Mouse (Mus musculus): ENCODE measurements around the gene Plekha6. TPM values are rescaled to one million over a fixed set of nuclear protein-coding genes. Genes with fewer than 3 reads are reported as not detected.

The Plekha6 gene
- polyA plus RNA-seq, 1 experiment, result 97.1 TPM

DNA sequence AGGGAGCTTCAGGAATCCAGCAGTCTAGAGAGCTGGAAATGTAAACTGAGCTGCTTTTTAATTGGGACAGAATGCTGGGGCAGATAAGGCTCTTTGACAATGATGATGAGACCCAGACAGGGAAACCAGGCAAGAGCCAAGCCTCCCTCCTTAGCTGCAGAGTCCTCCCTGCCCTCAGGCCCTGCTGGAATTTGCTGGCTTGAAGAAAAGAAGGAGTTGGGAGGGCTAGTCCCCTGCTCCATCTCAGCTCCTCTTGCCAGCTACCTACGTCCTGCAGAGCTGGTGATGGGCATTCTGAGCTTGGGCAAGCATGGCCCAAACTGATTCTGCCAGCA is 89.5 kb downstream of the Plekha6 start:
- TF ChIP-seq CTCF (IDR thresholded peaks at IDR 0.05; ENCODE audit: control insufficient read depth, insufficient read depth, insufficient replicate concordance, low read depth, low read length) (no peak), POLR2A (IDR thresholded peaks at IDR 0.05; ENCODE audit: control insufficient read depth, low read depth, low read length) (no peak)
- peaks cover 2% of the 10 kb centered on the region; the same call in 1 of the 2 replicates for H3K4me1 ChIP-seq (ENCODE audit: control insufficient read depth, insufficient read depth, low read length)
- no peak overlapping the region for H3K27ac ChIP-seq (ENCODE audit: control insufficient read depth, insufficient read depth, low read depth, low read length)
- no peaks in the 10 kb centered on the region for H3K27me3 ChIP-seq (ENCODE audit: control insufficient read depth, insufficient read depth, low read length)
- H3K36me3 ChIP-seq (ENCODE audit: control insufficient read depth, insufficient read depth, low read length), result no peaks in the 10 kb centered on the region
- H3K4me3 ChIP-seq (ENCODE audit: control insufficient read depth, low read depth, low read length), result no peak overlapping the region

DNA sequence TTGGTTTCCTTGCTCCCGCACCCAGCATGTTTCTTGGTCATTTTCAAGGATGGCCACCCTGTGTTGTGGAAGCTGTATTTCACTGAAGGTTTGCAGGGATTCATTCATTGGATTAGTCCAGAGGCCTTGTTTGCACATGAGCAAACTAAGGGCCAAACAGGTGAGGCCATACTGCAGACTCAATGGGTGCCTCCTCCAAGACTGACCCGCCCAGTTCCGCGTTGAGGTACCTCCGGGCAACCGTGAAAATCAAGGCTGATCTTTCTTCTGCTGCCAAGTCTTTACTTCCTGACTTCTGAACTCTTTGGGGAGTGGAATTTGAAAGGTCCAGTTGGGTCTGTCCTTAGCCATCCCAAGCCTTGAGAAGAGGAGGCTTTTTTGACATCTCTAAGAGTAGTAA is 90.2 kb downstream of the Plekha6 start:
- no peak overlapping the region; the same call in 1 of the 2 replicates for H3K27ac ChIP-seq (ENCODE audit: control insufficient read depth, insufficient read depth, low read depth, low read length)
- peak overlapping the region; percentile 39 for H3K4me3 ChIP-seq (ENCODE audit: control insufficient read depth, low read depth, low read length)
- TF ChIP-seq POLR2A (IDR thresholded peaks at IDR 0.05; ENCODE audit: control insufficient read depth, low read depth, low read length), result no peak
- TF ChIP-seq CTCF (IDR thresholded peaks at IDR 0.05; ENCODE audit: control insufficient read depth, insufficient read depth, insufficient replicate concordance, low read depth, low read length), result no peak
- peaks cover 2% of the 10 kb centered on the region; the same call in 1 of the 2 replicates for H3K4me1 ChIP-seq (ENCODE audit: control insufficient read depth, insufficient read depth, low read length)
- no peaks in the 10 kb centered on the region for H3K36me3 ChIP-seq (ENCODE audit: control insufficient read depth, insufficient read depth, low read length)
- no peaks in the 10 kb centered on the region for H3K27me3 ChIP-seq (ENCODE audit: control insufficient read depth, insufficient read depth, low read length)

DNA sequence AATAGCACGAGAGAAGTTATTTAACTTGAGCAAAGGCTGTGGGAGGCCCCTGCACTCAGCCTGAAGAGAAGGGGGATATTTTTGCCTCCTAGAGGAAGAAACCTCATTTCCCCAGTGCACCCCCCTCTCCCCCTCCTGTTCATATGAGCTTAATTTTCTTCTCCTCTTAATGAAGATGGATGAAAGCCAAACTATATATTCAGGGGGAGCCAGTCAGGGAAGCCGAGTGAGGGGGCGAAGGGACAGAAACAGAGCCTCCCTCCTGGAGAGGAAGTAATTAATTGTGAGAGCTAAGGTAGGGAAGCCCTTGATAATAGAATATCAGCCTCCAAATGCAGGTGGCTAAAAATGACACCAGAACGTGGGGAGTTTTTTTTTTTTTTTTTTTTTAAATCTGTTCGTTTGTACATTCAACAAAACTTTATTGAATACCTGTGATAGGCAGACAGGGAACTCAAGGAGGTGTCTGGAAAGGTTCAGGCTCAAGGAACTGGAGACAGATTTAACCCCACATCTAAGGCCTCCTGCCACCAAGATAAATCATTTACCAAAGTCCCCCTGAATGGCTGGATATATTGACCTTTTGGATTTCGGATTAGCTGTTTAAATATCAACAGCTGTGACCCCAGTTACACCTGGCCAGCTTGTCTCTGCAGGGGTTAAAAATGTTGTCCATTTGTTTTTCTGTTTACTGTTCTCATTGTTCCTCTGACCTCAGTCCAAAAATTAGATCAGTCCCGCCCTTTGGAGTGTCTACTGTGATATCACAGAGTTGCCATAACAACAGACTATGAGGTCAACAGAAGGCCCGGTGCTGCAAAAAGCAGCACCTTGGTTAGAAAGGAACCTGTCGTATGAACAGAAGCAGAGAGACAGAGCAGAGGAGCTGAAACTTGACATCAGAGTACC is 91.1 kb downstream of the Plekha6 start:
- Histone ChIP-seq H3K4me1 (ENCODE audit: control insufficient read depth, insufficient read depth, low read length) (peaks cover 2% of the 10 kb centered on the region; the same call in 1 of the 2 replicates), H3K27ac (ENCODE audit: control insufficient read depth, insufficient read depth, low read depth, low read length) (0 out of 2 replicates have a peak overlapping the region, but pooled peaks have one; percentile 39), H3K4me3 (ENCODE audit: control insufficient read depth, low read depth, low read length) (peak overlapping the region; percentile 88), H3K36me3 (ENCODE audit: control insufficient read depth, insufficient read depth, low read length) (no peaks in the 10 kb centered on the region), H3K27me3 (ENCODE audit: control insufficient read depth, insufficient read depth, low read length) (no peaks in the 10 kb centered on the region)
- no peak for TF ChIP-seq CTCF (IDR thresholded peaks at IDR 0.05; ENCODE audit: control insufficient read depth, insufficient read depth, insufficient replicate concordance, low read depth, low read length)
- TF ChIP-seq POLR2A (IDR thresholded peaks at IDR 0.05; ENCODE audit: control insufficient read depth, low read depth, low read length), result no peak

DNA sequence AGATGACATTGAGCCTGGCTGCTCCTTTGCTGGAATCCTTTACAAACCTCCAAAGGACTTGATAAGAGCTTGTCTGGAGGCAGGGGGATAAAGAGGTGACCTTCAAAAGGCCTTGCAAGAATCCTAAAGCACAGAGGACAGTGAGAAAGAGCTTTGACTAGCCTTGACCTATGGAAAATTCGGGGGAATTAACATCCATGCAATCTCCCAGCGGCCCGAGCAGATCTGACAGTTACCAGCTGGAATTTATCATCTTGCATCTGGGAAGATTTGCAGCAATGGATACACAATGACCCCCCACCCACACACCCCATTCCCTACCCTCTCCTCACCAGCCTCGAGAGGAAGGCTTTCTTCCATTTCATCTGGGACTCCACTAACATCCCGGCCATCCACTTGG is 91.8 kb downstream of the Plekha6 start:
- TF ChIP-seq CTCF (IDR thresholded peaks at IDR 0.05; ENCODE audit: control insufficient read depth, insufficient read depth, insufficient replicate concordance, low read depth, low read length) (no peak), POLR2A (IDR thresholded peaks at IDR 0.05; ENCODE audit: control insufficient read depth, low read depth, low read length) (no peak)
- Histone ChIP-seq H3K27me3 (ENCODE audit: control insufficient read depth, insufficient read depth, low read length) (no peaks in the 10 kb centered on the region), H3K27ac (ENCODE audit: control insufficient read depth, insufficient read depth, low read depth, low read length) (0 out of 2 replicates have a peak overlapping the region, but pooled peaks have one; percentile 39), H3K4me1 (ENCODE audit: control insufficient read depth, insufficient read depth, low read length) (peaks cover 2% of the 10 kb centered on the region; the same call in 1 of the 2 replicates), H3K4me3 (ENCODE audit: control insufficient read depth, low read depth, low read length) (peak overlapping the region; percentile 88), H3K36me3 (ENCODE audit: control insufficient read depth, insufficient read depth, low read length) (no peaks in the 10 kb centered on the region)

DNA sequence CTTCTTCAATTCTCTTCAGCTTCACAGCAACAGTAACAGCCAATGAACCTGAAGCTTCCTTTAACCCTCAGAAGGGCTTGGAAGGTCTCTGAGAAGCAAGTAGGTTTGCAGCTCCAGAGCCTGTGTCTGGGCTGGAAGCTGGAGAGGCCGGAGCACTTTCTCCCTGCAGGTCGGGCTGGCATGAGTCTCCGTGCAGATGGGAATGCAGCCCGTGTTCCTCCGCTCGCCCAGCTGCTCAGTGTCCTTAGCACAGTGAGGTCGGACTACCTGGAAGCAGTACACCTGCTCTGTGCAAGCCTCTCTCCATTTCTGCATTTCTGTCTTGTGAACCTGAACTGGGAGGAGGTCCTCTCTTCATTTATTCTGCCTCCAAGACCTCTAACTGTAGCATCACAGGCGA is 92.3 kb downstream of the Plekha6 start:
- no peaks in the 10 kb centered on the region for H3K27me3 ChIP-seq (ENCODE audit: control insufficient read depth, insufficient read depth, low read length)
- no peak for TF ChIP-seq POLR2A (IDR thresholded peaks at IDR 0.05; ENCODE audit: control insufficient read depth, low read depth, low read length)
- TF ChIP-seq CTCF (IDR thresholded peaks at IDR 0.05; ENCODE audit: control insufficient read depth, insufficient read depth, insufficient replicate concordance, low read depth, low read length), result no peak
- peak overlapping the region; percentile 88 for H3K4me3 ChIP-seq (ENCODE audit: control insufficient read depth, low read depth, low read length)
- peaks cover 2% of the 10 kb centered on the region; the same call in 1 of the 2 replicates for H3K4me1 ChIP-seq (ENCODE audit: control insufficient read depth, insufficient read depth, low read length)
- no peaks in the 10 kb centered on the region for H3K36me3 ChIP-seq (ENCODE audit: control insufficient read depth, insufficient read depth, low read length)
- H3K27ac ChIP-seq (ENCODE audit: control insufficient read depth, insufficient read depth, low read depth, low read length), result no peak overlapping the region

DNA sequence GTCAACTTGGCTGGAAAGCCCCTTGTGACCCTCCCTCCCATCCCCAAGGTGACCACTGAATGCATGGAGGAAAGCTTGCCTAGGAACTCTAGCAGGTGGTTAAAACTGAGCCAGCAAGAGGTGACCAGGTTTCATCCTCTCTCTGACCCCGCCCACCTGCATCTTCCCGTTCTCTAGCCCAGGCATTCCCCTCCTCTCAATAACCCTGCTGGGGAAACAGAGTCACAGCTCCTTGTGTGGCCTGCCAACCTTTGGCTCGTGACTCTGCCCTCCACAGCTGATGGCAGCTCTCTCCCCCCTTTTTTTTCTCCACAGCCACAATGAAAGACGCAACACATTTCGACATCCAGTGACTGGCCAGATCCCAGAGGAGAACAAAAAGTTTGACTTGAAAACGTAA is 94.7 kb downstream of the Plekha6 start:
- Histone ChIP-seq H3K4me1 (ENCODE audit: control insufficient read depth, insufficient read depth, low read length) (no peaks in the 10 kb centered on the region), H3K4me3 (ENCODE audit: control insufficient read depth, low read depth, low read length) (peak overlapping the region; percentile 88), H3K27ac (ENCODE audit: control insufficient read depth, insufficient read depth, low read depth, low read length) (no peak overlapping the region), H3K36me3 (ENCODE audit: control insufficient read depth, insufficient read depth, low read length) (no peaks in the 10 kb centered on the region), H3K27me3 (ENCODE audit: control insufficient read depth, insufficient read depth, low read length) (no peaks in the 10 kb centered on the region)
- no peak for TF ChIP-seq CTCF (IDR thresholded peaks at IDR 0.05; ENCODE audit: control insufficient read depth, insufficient read depth, insufficient replicate concordance, low read depth, low read length)
- TF ChIP-seq POLR2A (IDR thresholded peaks at IDR 0.05; ENCODE audit: control insufficient read depth, low read depth, low read length), result no peak

DNA sequence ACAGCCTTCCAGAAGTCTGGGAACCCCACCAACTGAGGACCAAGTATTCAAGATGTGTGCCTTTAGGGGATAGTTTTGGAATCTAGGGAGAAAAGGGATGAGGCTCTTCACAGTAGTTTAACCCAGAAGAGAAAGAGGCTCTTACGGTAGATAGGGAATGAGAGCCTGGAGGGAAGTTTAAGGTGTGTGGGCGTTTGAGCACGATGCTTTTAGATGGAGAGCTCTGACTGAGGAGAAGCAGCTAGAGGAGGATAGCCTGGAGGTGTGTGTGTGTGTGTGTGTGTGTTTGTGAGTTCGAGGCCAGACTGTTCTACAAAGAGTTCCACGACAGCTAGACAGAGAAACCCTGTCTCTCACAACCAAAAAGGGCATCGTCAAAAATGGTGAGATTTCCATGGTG is 98.6 kb downstream of the Plekha6 start:
- Histone ChIP-seq H3K27me3 (ENCODE audit: control insufficient read depth, insufficient read depth, low read length) (no peaks in the 10 kb centered on the region), H3K4me3 (ENCODE audit: control insufficient read depth, low read depth, low read length) (no peak overlapping the region), H3K36me3 (ENCODE audit: control insufficient read depth, insufficient read depth, low read length) (no peaks in the 10 kb centered on the region), H3K27ac (ENCODE audit: control insufficient read depth, insufficient read depth, low read depth, low read length) (no peak overlapping the region), H3K4me1 (ENCODE audit: control insufficient read depth, insufficient read depth, low read length) (no peaks in the 10 kb centered on the region; the same call in none of the 2 replicates)
- TF ChIP-seq CTCF (IDR thresholded peaks at IDR 0.05; ENCODE audit: control insufficient read depth, insufficient read depth, insufficient replicate concordance, low read depth, low read length) (no peak), POLR2A (IDR thresholded peaks at IDR 0.05; ENCODE audit: control insufficient read depth, low read depth, low read length) (no peak)

Measured in testis, adult 2 months (tissue).